In the genomic region with DNA sequence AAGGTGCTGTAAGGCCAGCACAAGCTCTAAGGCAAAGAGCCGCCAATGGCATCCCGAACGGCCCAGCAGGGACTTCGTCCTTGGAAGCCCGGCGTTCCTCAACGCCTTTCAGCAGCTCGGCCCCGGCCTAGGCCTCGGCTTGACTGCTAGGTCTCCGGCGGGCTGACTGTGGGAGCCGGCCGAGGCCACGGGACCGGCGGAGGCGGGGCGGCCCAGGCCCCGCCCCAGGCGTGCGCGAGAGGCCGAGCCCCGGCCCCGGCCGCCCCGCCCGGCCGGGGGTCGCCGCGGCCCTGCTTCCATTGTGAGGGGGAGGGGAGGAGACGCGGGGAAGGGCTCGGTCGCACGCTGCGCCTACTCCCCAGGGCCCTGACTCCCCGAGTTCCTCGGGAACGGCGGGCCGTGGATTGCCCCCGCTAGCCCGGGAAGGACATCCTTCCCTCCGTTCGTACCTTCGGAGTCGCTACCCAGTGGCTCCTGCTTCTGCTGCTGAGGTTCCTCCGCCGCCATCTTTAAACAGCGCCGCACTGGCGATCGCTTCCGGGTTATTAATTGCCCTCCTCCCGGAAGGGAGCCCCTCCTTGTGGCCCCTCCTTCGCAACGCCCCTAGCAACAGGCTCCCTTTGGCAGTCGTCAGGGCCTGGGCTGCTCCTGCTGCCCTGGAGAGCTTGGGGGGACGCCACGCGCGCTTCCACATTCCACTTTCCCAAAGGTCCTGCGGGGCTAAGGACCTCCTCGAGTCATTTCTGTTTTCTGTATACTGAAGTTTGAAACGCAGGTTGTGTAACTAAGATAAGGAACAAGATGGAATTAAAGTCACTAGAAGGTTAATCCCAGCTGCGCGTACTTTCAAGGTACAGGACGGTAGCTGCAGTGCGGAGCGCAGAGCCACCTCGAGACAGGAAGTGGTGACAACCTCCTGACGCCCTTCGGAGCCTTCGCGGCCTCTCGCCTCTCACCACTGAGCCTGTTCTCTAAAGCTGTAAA, we compare ENCODE assay signal across 8 mouse cellular contexts. TPM values are rescaled to one million over a fixed set of nuclear protein-coding genes. Genes with fewer than 3 reads are reported as not detected.
DNase-seq lines count a peak whose midpoint lies in the region; ATAC-seq and TF ChIP-seq lines count a peak whose summit lies in the region.

A gene (minus strand): TSS at position 564 of the 984 bp plus-strand sequence.

- peak within 1 kb of the TSS; percentile 96 for H3K27ac ChIP-seq in ES-E14 (ENCODE audit: insufficient read depth, low read depth, low read length, poor library complexity, severe bottlenecking)
- peak within 1 kb of the TSS; percentile 90 for H3K27ac ChIP-seq in forebrain, embryonic 16.5 days (ENCODE audit: low read length)
- peak within 1 kb of the TSS; percentile 98 for H3K27ac ChIP-seq in layer of hippocampus, adult 2 months
- H3K27ac ChIP-seq in lung, embryonic 14.5 days (ENCODE audit: low read depth), result peak within 1 kb of the TSS; percentile 94
- H3K27ac ChIP-seq in olfactory bulb, adult 2 months (ENCODE audit: insufficient read depth, low read depth, low read length), result peak within 1 kb of the TSS; percentile 84
- peak within 1 kb of the TSS; percentile 90 for H3K27ac ChIP-seq in thymus, adult 2 months (ENCODE audit: control insufficient read depth, insufficient read depth, low read length)

- H3K4me2 ChIP-seq in forebrain, embryonic 16.5 days (ENCODE audit: low read length), result peak within 1 kb of the TSS; percentile 94
- peak within 1 kb of the TSS; percentile 84 for H3K4me2 ChIP-seq in lung, embryonic 14.5 days

- TF ChIP-seq POLR2A in olfactory bulb, adult 2 months (IDR thresholded peaks at IDR 0.05; ENCODE audit: insufficient read depth, low read depth, low read length), result peak; percentile 76
- peak; percentile 52; the same call in 1 of the 2 replicates for TF ChIP-seq POLR2A in thymus, adult 2 months (IDR thresholded peaks at IDR 0.05; ENCODE audit: control insufficient read depth, extremely low read depth, insufficient read depth, low read length, poor library complexity)

- H3K9ac ChIP-seq in ES-E14 (ENCODE audit: insufficient read depth, low read depth, low read length, poor library complexity, severe bottlenecking), result peak within 1 kb of the TSS; percentile 99
- H3K9ac ChIP-seq in forebrain, embryonic 16.5 days (replicated peaks; ENCODE audit: low read depth, low read length), result peak within 1 kb of the TSS; percentile 77
- H3K9ac ChIP-seq in lung, embryonic 14.5 days, result peak within 1 kb of the TSS; percentile 73

- intact Hi-C loops in heart, postnatal 36 days (cut with DNase I), result no loop called here

- no peaks in the 10 kb centered on the region for H3K27me3 ChIP-seq in forebrain, embryonic 16.5 days (replicated peaks; ENCODE audit: control insufficient read depth, insufficient read depth, low read length)
- H3K27me3 ChIP-seq in lung, embryonic 14.5 days (ENCODE audit: insufficient read depth, low read length), result no peaks in the 10 kb centered on the region
- no peaks in the 10 kb centered on the region for H3K27me3 ChIP-seq in thymus, adult 2 months (ENCODE audit: control insufficient read depth, insufficient read depth, low read length)

- peak within 1 kb of the TSS; percentile 88 to 96 for H3K4me3 ChIP-seq in ES-E14 (ENCODE audit: insufficient read depth in 1 of 2, low read depth in 1 of 2, low read length in 2 of 2, poor library complexity in 1 of 2, severe bottlenecking in 1 of 2)
- H3K4me3 ChIP-seq in forebrain, embryonic 16.5 days (replicated peaks; ENCODE audit: low read length), result peak within 1 kb of the TSS; percentile 91
- H3K4me3 ChIP-seq in layer of hippocampus, adult 2 months, result peak within 1 kb of the TSS; percentile 98
- H3K4me3 ChIP-seq in lung, embryonic 14.5 days (ENCODE audit: low read depth, low read length), result peak within 1 kb of the TSS; percentile 66
- peak within 1 kb of the TSS; percentile 60 for H3K4me3 ChIP-seq in olfactory bulb, adult 2 months (ENCODE audit: insufficient read depth, low read depth, low read length)
- H3K4me3 ChIP-seq in thymus, adult 2 months (ENCODE audit: control insufficient read depth, insufficient read depth, low read length), result peak within 1 kb of the TSS; percentile 68

- in situ Hi-C loops in ES-E14 (cut with MboI; ENCODE audit: low sequenced_read_pairs in 2 of 2, unreplicated experiment in 2 of 2), result no loop called here

- no peak for TF ChIP-seq CTCF in layer of hippocampus, adult 2 months (conservative IDR thresholded peaks at IDR 0.05)
- no peak; the same call in 1 of the 2 replicates for TF ChIP-seq CTCF in lung, embryonic 14.5 days (IDR thresholded peaks at IDR 0.05; ENCODE audit: low read depth)
- no peak for TF ChIP-seq CTCF in olfactory bulb, adult 2 months (IDR thresholded peaks at IDR 0.05; ENCODE audit: insufficient read depth, low read depth, low read length)
- TF ChIP-seq CTCF in thymus, adult 2 months (IDR thresholded peaks at IDR 0.05; ENCODE audit: borderline replicate concordance, control insufficient read depth, extremely low read depth, insufficient read depth, low read length, poor library complexity), result 0 out of 2 replicates have a peak, but pooled peaks have one; percentile 14

- WGBS in forebrain, embryonic 16.5 days, result under 1% methylated on average over 62 of the region's 79 CpGs
- 0% methylated on average over 67 of the region's 79 CpGs for WGBS in lung, embryonic 14.5 days
- WGBS in olfactory bulb, adult 2 months, result under 1% methylated on average over 79 of the region's 79 CpGs
- under 1% methylated on average over 71 of the region's 79 CpGs for WGBS in thymus, adult 2 months

- H3K36me3 ChIP-seq in ES-E14 (ENCODE audit: control insufficient read depth, insufficient read depth, low read length, poor library complexity, severe bottlenecking), result peaks cover 26% of the 10 kb centered on the region
- H3K36me3 ChIP-seq in forebrain, embryonic 16.5 days (ENCODE audit: control insufficient read depth, insufficient read depth), result peaks cover 15% of the 10 kb centered on the region
- peaks cover 31% of the 10 kb centered on the region for H3K36me3 ChIP-seq in lung, embryonic 14.5 days (ENCODE audit: insufficient read depth)
- H3K36me3 ChIP-seq in thymus, adult 2 months (ENCODE audit: control insufficient read depth, insufficient read depth, low read length), result peaks cover 15% of the 10 kb centered on the region

- H3K4me1 ChIP-seq in ES-E14 (ENCODE audit: control insufficient read depth in 2 of 2, insufficient read depth in 2 of 2, low read length in 2 of 2, poor library complexity in 1 of 2), result peaks cover 0 to 6% of the 10 kb centered on the region in 2 experiments; a peak in 2 of 4 replicates
- peaks cover 26% of the 10 kb centered on the region for H3K4me1 ChIP-seq in forebrain, embryonic 16.5 days (replicated peaks; ENCODE audit: control insufficient read depth, insufficient read depth, low read length)
- H3K4me1 ChIP-seq in lung, embryonic 14.5 days (ENCODE audit: insufficient read depth), result peaks cover 7% of the 10 kb centered on the region
- 0 out of 2 replicates have a peak, but pooled peaks cover 4% of the 10 kb centered on the region for H3K4me1 ChIP-seq in olfactory bulb, adult 2 months (ENCODE audit: control insufficient read depth, insufficient read depth, low read length)
- H3K4me1 ChIP-seq in thymus, adult 2 months (replicated peaks; ENCODE audit: control insufficient read depth, insufficient read depth, low read length), result peaks cover 14% of the 10 kb centered on the region

- no peaks in the 10 kb centered on the region for H3K9me3 ChIP-seq in ES-E14 (ENCODE audit: control insufficient read depth, insufficient read depth, low read depth, low read length)
- H3K9me3 ChIP-seq in forebrain, embryonic 16.5 days (ENCODE audit: control insufficient read depth, low read length), result no peaks in the 10 kb centered on the region
- H3K9me3 ChIP-seq in lung, embryonic 14.5 days (ENCODE audit: low read depth, low read length), result no peaks in the 10 kb centered on the region

- peak; percentile 97 for ATAC-seq in forebrain, embryonic 16.5 days
- ATAC-seq in lung, embryonic 14.5 days (ENCODE audit: insufficient read depth), result peak; percentile 98

- DNase-seq in ES-E14 (ENCODE audit: low read depth, low spot score), result peak; percentile 93
- peak; percentile 92 for DNase-seq in cerebellum, adult 11-12 months
- peak; percentile 92 for DNase-seq in heart, postnatal 36 days
- DNase-seq in layer of hippocampus, adult 2 months (ENCODE audit: low spot score in 2 of 2), result peak; percentile 92 to 95
- DNase-seq in lung, embryonic 14.5 days, result peak; percentile 97
- peak; percentile 92 for DNase-seq in thymus, adult 2 months

TF ChIP-seq in ES-E14, 5 proteins besides CTCF, POLR2A, EP300 and RAD21:
- TF ChIP-seq CHD2 (IDR thresholded peaks at IDR 0.05; ENCODE audit: low read depth, low read length) (peak; percentile 61; the same call in 1 of the 2 replicates), HCFC1 (IDR thresholded peaks at IDR 0.05; ENCODE audit: borderline replicate concordance, insufficient read depth, low read length) (peak; percentile 78), ZC3H11A (IDR thresholded peaks at IDR 0.05; ENCODE audit: borderline replicate concordance, low read depth, low read length) (no peak), MAFK (IDR thresholded peaks at IDR 0.05; ENCODE audit: insufficient read depth, low read depth, low read length) (no peak), ZNF384 (IDR thresholded peaks at IDR 0.05; ENCODE audit: low read depth, low read length) (no peak)
TF ChIP-seq in ES-E14: peak in this region for 2.

RNA-seq across cellular contexts. Expression of the gene that starts here (rescaled TPM):
- total RNA-seq in ES-E14 (2012; rRNA removed), result 117 and 123 TPM in 2 replicates
- polyA plus RNA-seq in forebrain, embryonic 16.5 days (2015; fragmentation: Nextera tagmentation; extraction: Ambion mirVana), result 223 and 235 TPM in 2 replicates
- total RNA-seq in heart, postnatal 36 days (2021), result 10 to 100 TPM; 72.2 to 72.6 TPM
- total RNA-seq in layer of hippocampus, adult 2 months (2021), result 100 to 1,000 TPM; 299 TPM
- 206 and 221 TPM in 2 replicates for polyA plus RNA-seq in lung, embryonic 14.5 days (2014; fragmentation: Nextera tagmentation; extraction: Ambion mirVana)
- polyA plus RNA-seq in olfactory bulb, adult 2 months (2012; ENCODE audit: insufficient read depth, insufficient read length, low replicate concordance, missing spikeins), result not detected in 2 replicates
- polyA plus RNA-seq in thymus, adult 2 months (2012; rRNA removed), result 176 and 191 TPM in 2 replicates

Comparison
In these comparisons a context has a peak if more than half of its experiments do, and no peak if none do; other contexts are left out.
1. Peak in every context shown above with its lines: DNase-seq, ATAC-seq, H3K4me3 ChIP-seq and H3K27ac ChIP-seq.